Mouse (Mus musculus) midbrain, embryonic 10.5 days (tissue): Measurements from ENCODE around the gene Ephb4. TPM values are rescaled to one million over a fixed set of nuclear protein-coding genes. Genes with fewer than 3 reads are reported as not detected.

Experiments
- polyA plus RNA-seq: library from polyadenylated mRNA; unstranded; fragments of >200 nt; fragmentation: Nextera tagmentation; extraction: Ambion mirVana; gene quantifications from 2 replicates; pipeline ENCODE4 v1.2.1, GENCODE M21; 2016

The Ephb4 gene
- polyA plus RNA-seq, 1 experiment from 2014 or later = 28.9 TPM

Other genes with a start within 250 kb of the Ephb4 start
- gene Trim56, start 233.9 kb upstream of the Ephb4 start, polyA plus RNA-seq = 3.9 and 5.4 TPM in 2 replicates
- gene Muc3, start 200.8 kb upstream of the Ephb4 start, polyA plus RNA-seq = not detected in 2 replicates
- 0.14 TPM in 1 of 2 replicates, not detected in the other for gene Muc3a, start 137.7 kb upstream of the Ephb4 start, polyA plus RNA-seq
- 3.4 and 4.8 TPM in 2 replicates for gene Ache, start 62.6 kb upstream of the Ephb4 start, polyA plus RNA-seq
- gene Ufsp1, start 55.5 kb upstream of the Ephb4 start, polyA plus RNA-seq = 9.6 and 11.0 TPM in 2 replicates
- 190 and 192 TPM in 2 replicates for gene Srrt, start 42.4 kb upstream of the Ephb4 start, polyA plus RNA-seq
- 61.0 and 61.1 TPM in 2 replicates for gene Trip6, start 35.7 kb upstream of the Ephb4 start, polyA plus RNA-seq
- 12.0 and 14.3 TPM in 2 replicates for gene Slc12a9, start 16.5 kb upstream of the Ephb4 start, polyA plus RNA-seq
- 0.07 and 0.09 TPM in 2 replicates for gene Zan, start 127.0 kb downstream of the Ephb4 start, polyA plus RNA-seq
- gene Pop7, start 152.4 kb downstream of the Ephb4 start, polyA plus RNA-seq = 54.1 and 55.3 TPM in 2 replicates
- 15.1 and 16.4 TPM in 2 replicates for gene Gigyf1, start 168.4 kb downstream of the Ephb4 start, polyA plus RNA-seq
- 2.6 and 5.5 TPM in 2 replicates for gene Epo, start 183.1 kb downstream of the Ephb4 start, polyA plus RNA-seq
- 400 and 414 TPM in 2 replicates for gene Gnb2, start 183.4 kb downstream of the Ephb4 start, polyA plus RNA-seq
- 9.4 and 27.5 TPM in 2 replicates for gene Actl6b, start 203.4 kb downstream of the Ephb4 start, polyA plus RNA-seq
- 1.9 and 2.2 TPM in 2 replicates for gene Tfr2, start 219.7 kb downstream of the Ephb4 start, polyA plus RNA-seq